Mouse (Mus musculus) lung, embryonic 14.5 days (tissue): Measurements from ENCODE around the gene Zfp827. TPM values are rescaled to one million over a fixed set of nuclear protein-coding genes. Genes with fewer than 3 reads are reported as not detected.

Source experiments
- ATAC-seq: fragments of 200-750 bp; cut with Nextera tagmentation; 2 replicates; pipeline ENCODE4 v1.8.0; 2017; ENCODE audit warnings: mild to moderate bottlenecking, moderate TSS enrichment, moderate library complexity; ENCODE audit not compliant: insufficient read depth
- DNase-seq: peaks from one replicate; pipeline ENCODE4 v3.0.0-alpha.2; 2015
- H3K27ac ChIP-seq: fragments of 300-500 bp; sonication (generic); 2 replicates; pipeline ENCODE4 v1.5.1; 2014; ENCODE audit warnings: low read depth, mild to moderate bottlenecking, moderate library complexity
- H3K27me3 ChIP-seq: fragments of 300-500 bp; sonication (generic); 2 replicates; pipeline ENCODE4 v1.6.1; 2014; ENCODE audit warnings: low read length, control low read depth; ENCODE audit not compliant: insufficient read depth
- H3K36me3 ChIP-seq: fragments of 300-500 bp; sonication (generic); 2 replicates; pipeline ENCODE4 v1.6.1; 2014; ENCODE audit warnings: control low read depth; ENCODE audit not compliant: insufficient read depth
- H3K4me1 ChIP-seq: fragments of 300-500 bp; sonication (generic); 2 replicates; pipeline ENCODE4 v1.6.1; 2014; ENCODE audit warnings: antibody characterized with exemption, control low read depth; ENCODE audit not compliant: insufficient read depth
- H3K4me2 ChIP-seq: fragments of 300-500 bp; sonication (generic); 2 replicates; pipeline ENCODE4 v1.6.1; 2014; ENCODE audit warnings: mild to moderate bottlenecking
- H3K4me3 ChIP-seq: fragments of 300-500 bp; sonication (generic); 2 replicates; pipeline ENCODE4 v1.5.1; 2014; ENCODE audit warnings: low read depth, low read length
- H3K9ac ChIP-seq: fragments of 300-500 bp; sonication (generic); 2 replicates; pipeline ENCODE4 v1.6.1; 2014
- H3K9me3 ChIP-seq: fragments of 300-500 bp; sonication (generic); 2 replicates; pipeline ENCODE4 v1.6.1; 2016; ENCODE audit warnings: low read depth, low read length, control low read depth
- CTCF ChIP-seq: IDR thresholded peaks from 2 replicates; pipeline ENCODE4 v1.5.1; 2016; ENCODE audit warnings: antibody characterized with exemption, low read depth
- WGBS: fragments of 180-500 bp; shearing (Covaris S2); extraction: QIAGEN DNeasy Blood & Tissue Kit; methylation state at CpG from one replicate; pipeline ENCODE4 v1.1.7; 2014; 5-methylcytosine and 5-hydroxymethylcytosine counted together
- polyA plus RNA-seq: library from polyadenylated mRNA; unstranded; fragments of >200 nt; fragmentation: Nextera tagmentation; extraction: Ambion mirVana; gene quantifications from 2 replicates; pipeline ENCODE4 v1.2.1, GENCODE M21; 2014

Zfp827 gene
- polyA plus RNA-seq, 1 experiment from 2014 or later, result 9.5 TPM

- ATAC-seq (no peak), DNase-seq (no peak)
- H3K9me3 ChIP-seq, result no peaks in the 10 kb centered on the region
- H3K4me1 ChIP-seq, result no peaks in the 10 kb centered on the region
- TF ChIP-seq CTCF, result no peak
- WGBS, result 72% methylated on average over 8 of the region's 8 CpGs
- no peak overlapping the region for H3K4me3 ChIP-seq
- no peak overlapping the region for H3K4me2 ChIP-seq
- H3K36me3 ChIP-seq, result 0 out of 2 replicates have a peak, but pooled peaks cover 14% of the 10 kb centered on the region
- H3K27me3 ChIP-seq, result no peaks in the 10 kb centered on the region
- H3K27ac ChIP-seq, result no peak overlapping the region
- no peak overlapping the region for H3K9ac ChIP-seq
These were observed 83.2 kb downstream of the Zfp827 start for GRCm38 (mm10) chr8:79111461-79111860.

GRCm38 (mm10) chr8:79112480-79112879 lies 84.2 kb downstream of the Zfp827 start:
- H3K9me3 ChIP-seq, result no peaks in the 10 kb centered on the region
- H3K4me1 ChIP-seq, result no peaks in the 10 kb centered on the region
- ATAC-seq (no peak), DNase-seq (no peak)
- H3K4me3 ChIP-seq, result no peak overlapping the region
- 94% methylated on average over 18 of the region's 18 CpGs for WGBS
- no peak overlapping the region for H3K9ac ChIP-seq
- H3K27ac ChIP-seq, result no peak overlapping the region
- no peak overlapping the region for H3K4me2 ChIP-seq
- TF ChIP-seq CTCF, result no peak
- H3K27me3 ChIP-seq, result no peaks in the 10 kb centered on the region
- 0 out of 2 replicates have a peak, but pooled peaks cover 8% of the 10 kb centered on the region for H3K36me3 ChIP-seq

GRCm38 (mm10) chr8:79113533-79113932 lies 85.3 kb downstream of the Zfp827 start:
- ATAC-seq (no peak), DNase-seq (no peak)
- WGBS, result 78% methylated on average over 9 of the region's 9 CpGs
- H3K4me3 ChIP-seq, result no peak overlapping the region
- no peak overlapping the region for H3K9ac ChIP-seq
- no peak for TF ChIP-seq CTCF
- H3K27me3 ChIP-seq, result no peaks in the 10 kb centered on the region
- no peak overlapping the region for H3K4me2 ChIP-seq
- no peaks in the 10 kb centered on the region for H3K9me3 ChIP-seq
- no peak overlapping the region for H3K27ac ChIP-seq
- peaks cover 14% of the 10 kb centered on the region; the same call in 1 of the 2 replicates for H3K36me3 ChIP-seq
- no peaks in the 10 kb centered on the region for H3K4me1 ChIP-seq

- DNase-seq, result no peak
- no peak for TF ChIP-seq CTCF
- no peaks in the 10 kb centered on the region for H3K4me1 ChIP-seq
- no peak for ATAC-seq
- H3K9ac ChIP-seq, result no peak overlapping the region
- no peak overlapping the region for H3K27ac ChIP-seq
- H3K9me3 ChIP-seq, result no peaks in the 10 kb centered on the region
- H3K4me3 ChIP-seq, result no peak overlapping the region
- 75% methylated on average over 6 of the region's 6 CpGs for WGBS
- H3K36me3 ChIP-seq, result peaks cover 23% of the 10 kb centered on the region
- no peaks in the 10 kb centered on the region for H3K27me3 ChIP-seq
- H3K4me2 ChIP-seq, result no peak overlapping the region
These were observed 86.3 kb downstream of the Zfp827 start for GRCm38 (mm10) chr8:79114561-79114960.

- Histone ChIP-seq H3K4me1 (no peaks in the 10 kb centered on the region), H3K9me3 (no peaks in the 10 kb centered on the region), H3K9ac (no peak overlapping the region), H3K36me3 (peaks cover 38% of the 10 kb centered on the region), H3K4me3 (no peak overlapping the region), H3K27ac (peak overlapping the region; percentile 59), H3K4me2 (peak overlapping the region; percentile 22; the same call in 1 of the 2 replicates), H3K27me3 (no peaks in the 10 kb centered on the region)
- no peak for ATAC-seq
- TF ChIP-seq CTCF, result no peak
- peak; percentile 52 for DNase-seq
- WGBS, result 67% methylated on average over 7 of the region's 7 CpGs
These were observed 88.2 kb downstream of the Zfp827 start for GRCm38 (mm10) chr8:79116436-79116835.

GRCm38 (mm10) chr8:79117711-79118110 lies 89.5 kb downstream of the Zfp827 start:
- DNase-seq, result no peak
- Histone ChIP-seq H3K27ac (no peak overlapping the region), H3K9me3 (no peaks in the 10 kb centered on the region), H3K9ac (no peak overlapping the region), H3K4me2 (no peak overlapping the region), H3K4me3 (no peak overlapping the region), H3K27me3 (no peaks in the 10 kb centered on the region), H3K36me3 (peaks cover 50% of the 10 kb centered on the region), H3K4me1 (no peaks in the 10 kb centered on the region)
- TF ChIP-seq CTCF, result no peak
- 82% methylated on average over 7 of the region's 7 CpGs for WGBS
- ATAC-seq, result no peak

GRCm38 (mm10) chr8:79121614-79122013 lies 93.4 kb downstream of the Zfp827 start:
- Histone ChIP-seq H3K4me2 (no peak overlapping the region), H3K27ac (no peak overlapping the region), H3K9ac (no peak overlapping the region), H3K4me3 (no peak overlapping the region), H3K36me3 (peaks cover 61% of the 10 kb centered on the region), H3K4me1 (no peaks in the 10 kb centered on the region), H3K9me3 (no peaks in the 10 kb centered on the region), H3K27me3 (no peaks in the 10 kb centered on the region)
- DNase-seq, result no peak
- no peak for TF ChIP-seq CTCF
- ATAC-seq, result no peak
- WGBS, result 72% methylated on average over 1 of the region's 1 CpGs

GRCm38 (mm10) chr8:79124231-79124630 lies 96.0 kb downstream of the Zfp827 start:
- no peaks in the 10 kb centered on the region for H3K27me3 ChIP-seq
- no peaks in the 10 kb centered on the region for H3K4me1 ChIP-seq
- H3K4me2 ChIP-seq, result no peak overlapping the region
- ATAC-seq (no peak), DNase-seq (no peak)
- H3K36me3 ChIP-seq, result peaks cover 56% of the 10 kb centered on the region
- H3K9me3 ChIP-seq, result no peaks in the 10 kb centered on the region
- H3K27ac ChIP-seq, result no peak overlapping the region
- WGBS, result 81% methylated on average over 4 of the region's 4 CpGs
- no peak for TF ChIP-seq CTCF
- H3K9ac ChIP-seq, result no peak overlapping the region
- no peak overlapping the region for H3K4me3 ChIP-seq
